Mouse (Mus musculus) midbrain, embryonic 11.5 days (tissue): ENCODE measurements at regions not wholly inside any gene's neighbourhood (a gene's known extent, or its start where the extent isn't known, plus 50 kb on each side); places are given as distances from the start of the nearest gene placed in this dataset.

ENCODE experiments used
- ATAC-seq: fragments of 200-750 bp; cut with Nextera tagmentation; 2 replicates; pipeline ENCODE4 v1.8.0; 2017; ENCODE audit warnings: moderate TSS enrichment, moderate library complexity; ENCODE audit not compliant: low FRiP score
- DNase-seq: peaks from one replicate; pipeline ENCODE4 v3.0.0; 2015; ENCODE audit warnings: low spot score; ENCODE audit errors: missing footprints
- H3K27ac ChIP-seq: fragments of 300-500 bp; sonication (generic); 2 replicates; pipeline ENCODE4 v1.5.1; 2014; ENCODE audit warnings: low read depth, low read length
- H3K27me3 ChIP-seq: fragments of 300-500 bp; sonication (generic); 2 replicates; pipeline ENCODE4 v1.6.1; 2014; ENCODE audit warnings: mild to moderate bottlenecking, low read length, moderate library complexity, mixed read lengths; ENCODE audit not compliant: control insufficient read depth, insufficient read depth
- H3K36me3 ChIP-seq: fragments of 300-500 bp; sonication (generic); 2 replicates; pipeline ENCODE4 v1.6.1; 2014; ENCODE audit warnings: mild to moderate bottlenecking, low read length, moderate library complexity, mixed read lengths; ENCODE audit not compliant: control insufficient read depth, insufficient read depth
- H3K4me1 ChIP-seq: fragments of 300-500 bp; sonication (generic); 2 replicates; pipeline ENCODE4 v1.6.1; 2014; ENCODE audit warnings: low read length; ENCODE audit not compliant: control insufficient read depth, insufficient read depth
- H3K4me2 ChIP-seq: fragments of 300-500 bp; sonication (generic); 2 replicates; pipeline ENCODE4 v1.6.1; 2014; ENCODE audit warnings: mild to moderate bottlenecking, moderate library complexity
- H3K4me3 ChIP-seq: fragments of 300-500 bp; sonication (generic); 2 replicates; pipeline ENCODE4 v1.5.1; 2014; ENCODE audit warnings: low read depth, low read length
- H3K9ac ChIP-seq: fragments of 300-500 bp; sonication (generic); 2 replicates; pipeline ENCODE4 v1.6.1; 2014; ENCODE audit warnings: low read length
- H3K9me3 ChIP-seq: fragments of 300-500 bp; sonication (generic); 2 replicates; pipeline ENCODE4 v1.6.1; 2016; ENCODE audit warnings: low read length; ENCODE audit not compliant: control insufficient read depth
- WGBS: fragments of 180-500 bp; shearing (Covaris S2); extraction: QIAGEN DNeasy Blood & Tissue Kit; methylation state at CpG from one replicate; pipeline ENCODE4 v1.1.7; 2014; 5-methylcytosine and 5-hydroxymethylcytosine counted together

DNA sequence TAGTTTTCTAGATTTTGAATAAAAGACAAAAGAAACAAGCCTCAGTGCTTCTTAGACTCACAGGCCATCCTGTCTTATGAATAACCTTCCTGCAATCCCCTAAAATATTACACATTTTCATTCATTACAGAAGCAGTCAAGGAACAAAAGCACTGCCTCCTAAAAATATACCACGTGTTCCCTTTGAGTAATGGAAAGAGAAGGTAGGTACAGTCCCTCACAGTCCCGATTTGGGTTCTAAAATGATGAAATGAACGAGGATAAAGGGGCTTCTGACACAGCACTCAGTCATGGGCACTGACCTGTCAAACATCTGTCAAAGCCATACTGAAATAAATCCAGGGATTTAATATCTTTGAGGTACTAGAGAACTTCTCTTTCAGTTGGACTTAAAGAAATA is 159.9 kb downstream of the AW209491 start:
- 51% methylated on average over 3 of the region's 3 CpGs for WGBS
- Histone ChIP-seq H3K4me2 (no peak overlapping the region), H3K4me1 (no peaks in the 10 kb centered on the region), H3K9ac (no peak overlapping the region), H3K36me3 (no peaks in the 10 kb centered on the region), H3K4me3 (no peak overlapping the region), H3K27me3 (no peaks in the 10 kb centered on the region), H3K27ac (no peak overlapping the region), H3K9me3 (no peaks in the 10 kb centered on the region)
- no peak for DNase-seq
- ATAC-seq: no peak

GRCm38 (mm10) chr13:14800246-14800645 is 170.3 kb downstream of the AW209491 start:
- Histone ChIP-seq H3K27me3 (no peaks in the 10 kb centered on the region), H3K9ac (no peak overlapping the region), H3K4me3 (no peak overlapping the region), H3K9me3 (no peaks in the 10 kb centered on the region), H3K27ac (no peak overlapping the region), H3K4me2 (no peak overlapping the region), H3K36me3 (no peaks in the 10 kb centered on the region), H3K4me1 (no peaks in the 10 kb centered on the region)
- ATAC-seq (no peak), DNase-seq (no peak)

- 13% methylated on average over 3 of the region's 3 CpGs for WGBS
- Histone ChIP-seq H3K27me3 (no peaks in the 10 kb centered on the region), H3K4me3 (no peak overlapping the region), H3K4me2 (no peak overlapping the region), H3K9ac (no peak overlapping the region), H3K27ac (no peak overlapping the region), H3K36me3 (no peaks in the 10 kb centered on the region), H3K9me3 (no peaks in the 10 kb centered on the region), H3K4me1 (no peaks in the 10 kb centered on the region)
- DNase-seq (no peak), ATAC-seq (peak; percentile 70)
Measured at GRCm38 (mm10) chr13:14801020-14801419, 171.1 kb downstream of the AW209491 start.

DNA sequence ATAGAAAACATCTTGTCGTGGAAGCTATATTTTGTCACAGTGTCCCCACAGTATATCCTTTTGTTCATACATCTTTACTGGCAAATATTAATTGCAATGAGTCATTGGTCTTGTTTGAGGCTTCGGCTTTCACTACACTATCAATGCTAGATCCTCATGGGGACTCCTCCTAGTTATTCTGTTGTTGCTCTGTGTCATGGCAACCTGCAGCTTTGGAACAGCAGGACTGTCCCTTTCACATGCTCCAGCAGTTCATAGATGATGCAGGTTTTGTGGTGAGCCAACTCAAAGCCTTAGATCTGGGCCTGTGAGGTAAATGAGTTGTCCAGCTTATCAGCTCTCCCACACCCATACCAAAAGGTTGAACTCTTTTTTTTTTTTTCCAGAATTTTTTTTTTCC is 172.4 kb downstream of the AW209491 start:
- H3K27ac ChIP-seq: no peak overlapping the region
- H3K36me3 ChIP-seq: no peaks in the 10 kb centered on the region

GRCm38 (mm10) chr13:14835362-14835761 is 205.4 kb downstream of the AW209491 start:
- Histone ChIP-seq H3K27ac (no peak overlapping the region), H3K4me2 (no peak overlapping the region), H3K9me3 (no peaks in the 10 kb centered on the region), H3K4me3 (no peak overlapping the region), H3K4me1 (no peaks in the 10 kb centered on the region), H3K36me3 (no peaks in the 10 kb centered on the region), H3K27me3 (no peaks in the 10 kb centered on the region), H3K9ac (no peak overlapping the region)
- ATAC-seq (no peak), DNase-seq (no peak)

More for the DNA sequence above, 172.4 kb downstream of the AW209491 start:
- H3K4me3 ChIP-seq: no peak overlapping the region
- DNase-seq (no peak), ATAC-seq (no peak)
- H3K4me2 ChIP-seq: no peak overlapping the region
- no peaks in the 10 kb centered on the region for H3K9me3 ChIP-seq
- no peaks in the 10 kb centered on the region for H3K4me1 ChIP-seq
- WGBS: 72% methylated on average over 2 of the region's 2 CpGs
- no peaks in the 10 kb centered on the region for H3K27me3 ChIP-seq
- H3K9ac ChIP-seq: no peak overlapping the region
